Mouse (Mus musculus) G1E (cell line): Measurements from ENCODE around the gene Pir.

Experiments used
- CTCF ChIP-seq: IDR thresholded peaks from 2 replicates; pipeline ENCODE4 v1.5.1; 2012; ENCODE audit warnings: low read depth, low read length, inconsistent platforms, mixed read lengths
- GATA1 ChIP-seq: IDR thresholded peaks from 2 replicates; pipeline ENCODE4 v1.6.1; 2012; ENCODE audit warnings: borderline replicate concordance, low read length, inconsistent platforms, mixed read lengths
- GATA2 ChIP-seq: IDR thresholded peaks from 2 replicates; pipeline ENCODE4 v1.6.1; 2012; ENCODE audit warnings: low read depth, low read length, inconsistent platforms, borderline replicate concordance
- POLR2AphosphoS5 ChIP-seq: IDR thresholded peaks from 2 replicates; pipeline ENCODE4 v1.6.1; 2012; ENCODE audit warnings: low read depth, low read length, inconsistent platforms; ENCODE audit not compliant: insufficient replicate concordance
- TAL1 ChIP-seq: conservative IDR thresholded peaks from 2 replicates; pipeline ENCODE4 v1.6.1; 2012; ENCODE audit warnings: low read depth, low read length, inconsistent platforms, mixed read lengths

DNA sequence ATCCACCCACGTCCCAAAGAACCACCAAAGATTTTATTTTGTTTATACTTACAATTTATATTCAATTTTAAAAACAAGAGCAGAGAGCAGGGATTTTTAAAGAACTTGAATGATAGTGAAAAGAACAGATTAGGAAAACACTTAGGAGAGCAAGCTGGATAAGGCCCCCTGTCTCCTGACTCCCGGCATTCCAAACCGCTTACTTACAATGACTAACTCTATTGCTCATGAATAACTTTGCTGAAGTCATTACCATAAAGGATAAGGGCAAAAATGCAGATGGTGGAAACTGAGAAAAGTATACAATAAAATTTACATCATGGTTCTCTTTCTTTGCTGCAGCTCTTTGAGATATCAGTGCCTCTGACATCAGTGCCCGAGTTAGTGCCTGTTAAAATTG lies 124.9 kb downstream of the Pir start:
- TF ChIP-seq CTCF (no peak), TAL1 (no peak), POLR2AphosphoS5 (no peak), GATA1 (no peak), GATA2 (no peak)
